Mouse (Mus musculus): ENCODE measurements around the gene Gemin4. TPM values are rescaled to one million over a fixed set of nuclear protein-coding genes. Genes with fewer than 3 reads are reported as not detected.

Gemin4 gene
- polyA plus RNA-seq, 3 experiments from 2014 or later: 8.3 to 13.4 (median 11.0) TPM

Other genes with a start within 250 kb of the Gemin4 start
- gene 1700016K19Rik, start 217.8 kb downstream of the Gemin4 start, polyA plus RNA-seq (2017; shearing (Covaris generic)): under 1 TPM in 1 of 3 experiments, not detected in 2; 0.62 TPM
- gene Rflnb, start 189.9 kb downstream of the Gemin4 start, polyA plus RNA-seq (2017; shearing (Covaris generic)): 10 to 100 TPM in 2 of 3 experiments, 1 to 10 TPM in 1; 7.9 to 25.3 (median 24.8) TPM
- 10 to 100 TPM; 41.0 to 62.8 (median 49.8) TPM for gene Vps53, start 38.0 kb downstream of the Gemin4 start, polyA plus RNA-seq (2017; shearing (Covaris generic))
- 1 to 10 TPM; 2.5 to 4.5 (median 3.6) TPM for gene Fam57a, start 38.0 kb downstream of the Gemin4 start, polyA plus RNA-seq (2017; shearing (Covaris generic))
- gene Dbil5, start 56 bp downstream of the Gemin4 start, polyA plus RNA-seq (2017; shearing (Covaris generic)): 1 to 10 TPM in 1 of 3 experiments, not detected in 2; 1.0 TPM
- 10 to 100 TPM in 2 of 3 experiments, 1 to 10 TPM in 1; 9.4 to 14.2 (median 12.9) TPM for gene Mrm3, start 26.1 kb upstream of the Gemin4 start, polyA plus RNA-seq (2017; shearing (Covaris generic))
- gene Glod4, start 26.1 kb upstream of the Gemin4 start, polyA plus RNA-seq (2017; shearing (Covaris generic)): 100 to 1,000 TPM in 1 of 3 experiments, 10 to 100 TPM in 2; 83.0 to 101 (median 84.6) TPM
- gene Nxn, start 181.5 kb upstream of the Gemin4 start, polyA plus RNA-seq (2017; shearing (Covaris generic)): 1 to 10 TPM; 1.1 to 2.0 (median 1.6) TPM
- 10 to 100 TPM; 60.7 to 86.9 (median 76.3) TPM for gene Timm22, start 189.3 kb upstream of the Gemin4 start, polyA plus RNA-seq (2017; shearing (Covaris generic))